Mouse (Mus musculus) c-Kit-positive CD71-negative TER-119-negative erythroid progenitor cells, embryonic 14.5 days (primary cell): ENCODE data around the gene Gpcpd1.

Experiments
- DNase-seq: peaks from one replicate; pipeline ENCODE4 v3.0.0-alpha.2; 2013; ENCODE audit warnings: low read depth

Gpcpd1 gene

GRCm38 (mm10) chr2:132517194-132517836, 70.2 kb downstream of the Gpcpd1 start:
- DNase-seq, result no peak

- peak; percentile 68 for DNase-seq
Observed at GRCm38 (mm10) chr2:132516130-132517030, 71.1 kb downstream of the Gpcpd1 start.

GRCm38 (mm10) chr2:132515607-132516006, 71.9 kb downstream of the Gpcpd1 start:
- DNase-seq, result no peak

GRCm38 (mm10) chr2:132515076-132515475, 72.5 kb downstream of the Gpcpd1 start:
- DNase-seq, result no peak

- DNase-seq, result no peak
Observed at GRCm38 (mm10) chr2:132514353-132514752, 73.2 kb downstream of the Gpcpd1 start.

GRCm38 (mm10) chr2:132513371-132514181, 74.0 kb downstream of the Gpcpd1 start:
- no peak for DNase-seq

- no peak for DNase-seq
Observed at GRCm38 (mm10) chr2:132512977-132513351, 74.6 kb downstream of the Gpcpd1 start.

- DNase-seq, result peak; percentile 54
Observed at GRCm38 (mm10) chr2:132512051-132512976, 75.2 kb downstream of the Gpcpd1 start.

- no peak for DNase-seq
Observed at GRCm38 (mm10) chr2:132511011-132511818, 76.3 kb downstream of the Gpcpd1 start.

- no peak for DNase-seq
Observed at GRCm38 (mm10) chr2:132509714-132510113, 77.8 kb downstream of the Gpcpd1 start.

- DNase-seq, result no peak
Observed at GRCm38 (mm10) chr2:132509261-132509660, 78.3 kb downstream of the Gpcpd1 start.

- no peak for DNase-seq
Observed at GRCm38 (mm10) chr2:132507521-132507920, 80.0 kb downstream of the Gpcpd1 start.

GRCm38 (mm10) chr2:132507091-132507490, 80.4 kb downstream of the Gpcpd1 start:
- no peak for DNase-seq

GRCm38 (mm10) chr2:132505828-132506227, 81.7 kb downstream of the Gpcpd1 start:
- no peak for DNase-seq

GRCm38 (mm10) chr2:132498344-132498743, 89.2 kb downstream of the Gpcpd1 start:
- no peak for DNase-seq

GRCm38 (mm10) chr2:132497412-132498135, 90.0 kb downstream of the Gpcpd1 start:
- no peak for DNase-seq

GRCm38 (mm10) chr2:132493184-132493583, 94.3 kb downstream of the Gpcpd1 start:
- DNase-seq, result no peak

- DNase-seq, result no peak
Observed at GRCm38 (mm10) chr2:132485454-132485853, 102.1 kb downstream of the Gpcpd1 start.

GRCm38 (mm10) chr2:132481547-132481946, 106.0 kb downstream of the Gpcpd1 start:
- DNase-seq, result no peak
